Mouse (Mus musculus) lung, embryonic 16.5 days (tissue): ENCODE measurements around the gene Mrpl53. TPM values are rescaled to one million over a fixed set of nuclear protein-coding genes. Genes with fewer than 3 reads are reported as not detected.
A peak's percentile ranks its signal among the peaks of the same experiment; 100 is the strongest.

Source experiments
- ATAC-seq: fragments of 200-750 bp; cut with Nextera tagmentation; 2 replicates; pipeline ENCODE4 v1.8.0; 2017; ENCODE audit warnings: low read depth, mild to moderate bottlenecking, moderate library complexity
- H3K27ac ChIP-seq: fragments of 300-500 bp; sonication (generic); 2 replicates; pipeline ENCODE4 v1.5.1; 2014; ENCODE audit warnings: mild to moderate bottlenecking, control low read depth, low read length
- H3K27me3 ChIP-seq: fragments of 300-500 bp; sonication (generic); 2 replicates; pipeline ENCODE4 v1.6.1; 2014; ENCODE audit warnings: low read depth, low read length, mixed read lengths; ENCODE audit not compliant: control insufficient read depth, insufficient read depth
- H3K36me3 ChIP-seq: fragments of 300-500 bp; sonication (generic); 2 replicates; pipeline ENCODE4 v1.6.1; 2014; ENCODE audit warnings: low read length; ENCODE audit not compliant: control insufficient read depth, insufficient read depth
- H3K4me1 ChIP-seq: fragments of 300-500 bp; sonication (generic); replicated peaks from 2 replicates; pipeline ENCODE4 v1.6.1; 2014; ENCODE audit warnings: low read length, mixed read lengths; ENCODE audit not compliant: control insufficient read depth, insufficient read depth
- H3K4me2 ChIP-seq: fragments of 300-500 bp; sonication (generic); 2 replicates; pipeline ENCODE4 v1.6.1; 2014; ENCODE audit warnings: low read depth, low read length, control low read depth
- H3K4me3 ChIP-seq: fragments of 300-500 bp; sonication (generic); 2 replicates; pipeline ENCODE4 v1.5.1; 2014; ENCODE audit warnings: mild to moderate bottlenecking, low read length, control low read depth
- H3K9ac ChIP-seq: fragments of 300-500 bp; sonication (generic); 2 replicates; pipeline ENCODE4 v1.6.1; 2014; ENCODE audit warnings: low read length, control low read depth
- H3K9me3 ChIP-seq: fragments of 300-500 bp; sonication (generic); 2 replicates; pipeline ENCODE4 v1.6.1; 2016; ENCODE audit warnings: low read length; ENCODE audit not compliant: control insufficient read depth
- WGBS: fragments of 180-500 bp; shearing (Covaris S2); extraction: QIAGEN DNeasy Blood & Tissue Kit; methylation state at CpG from one replicate; pipeline ENCODE4 v1.1.7; 2014; 5-methylcytosine and 5-hydroxymethylcytosine counted together
- polyA plus RNA-seq: library from polyadenylated mRNA; unstranded; fragments of >200 nt; fragmentation: Nextera tagmentation; extraction: Ambion mirVana; gene quantifications from 2 replicates; pipeline ENCODE4 v1.2.1, GENCODE M21; 2015

Mrpl53 gene
- polyA plus RNA-seq, 1 experiment from 2014 or later, result 137 TPM

DNA sequence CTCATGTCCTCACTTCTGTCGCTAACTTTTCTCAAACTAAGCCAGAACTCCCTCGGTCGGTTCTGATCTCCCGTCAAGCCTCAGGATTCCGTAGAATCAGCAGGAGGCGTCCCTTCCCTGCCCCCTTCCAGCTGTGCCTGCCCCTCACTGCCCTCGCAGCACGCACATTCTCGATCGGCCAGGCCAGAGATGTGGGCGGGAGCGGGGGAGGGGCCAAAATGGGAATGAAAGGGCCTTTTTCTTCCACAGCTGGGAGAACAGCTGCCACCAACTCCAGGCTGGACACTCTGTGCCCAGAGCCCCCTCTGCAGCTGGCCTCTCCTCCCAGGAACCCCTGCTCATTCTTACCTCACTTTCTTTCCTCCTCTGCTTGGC lies 28.7 kb downstream of the Mrpl53 start:
- H3K27ac ChIP-seq, result peak overlapping the region; percentile 100
- H3K9me3 ChIP-seq, result no peaks in the 10 kb centered on the region
- H3K4me3 ChIP-seq, result peak overlapping the region; percentile 63
- peaks cover 39% of the 10 kb centered on the region for H3K4me1 ChIP-seq
- no peaks in the 10 kb centered on the region; the same call in 1 of the 2 replicates for H3K36me3 ChIP-seq
- no peaks in the 10 kb centered on the region for H3K27me3 ChIP-seq
- under 1% methylated on average over 12 of the region's 12 CpGs for WGBS
- H3K9ac ChIP-seq, result peak overlapping the region; percentile 89
- peak overlapping the region; percentile 85 for H3K4me2 ChIP-seq
- peak; percentile 89 for ATAC-seq

DNA sequence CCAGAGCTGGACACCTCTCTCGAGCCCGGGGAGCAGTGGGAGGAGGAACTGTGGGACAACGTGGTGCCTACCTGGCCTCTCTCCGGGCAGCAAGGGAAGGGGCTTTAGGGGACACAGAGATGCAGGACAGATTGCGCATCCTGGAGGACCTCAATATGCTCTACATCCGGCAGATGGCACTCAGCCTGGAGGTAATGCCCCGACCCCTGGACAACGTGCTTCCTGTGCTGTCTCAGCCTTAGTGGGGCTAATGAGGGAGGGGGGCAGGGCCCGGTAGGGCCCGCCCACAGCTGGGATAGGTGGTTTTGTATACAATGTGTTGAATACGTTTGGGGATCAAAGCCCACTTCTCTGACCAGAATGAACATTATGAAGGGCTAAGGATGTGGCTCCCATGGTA lies 29.2 kb downstream of the Mrpl53 start:
- WGBS, result under 1% methylated on average over 11 of the region's 11 CpGs
- Histone ChIP-seq H3K27ac (peak overlapping the region; percentile 100), H3K4me1 (peaks cover 39% of the 10 kb centered on the region), H3K9me3 (no peaks in the 10 kb centered on the region), H3K36me3 (no peaks in the 10 kb centered on the region; the same call in 1 of the 2 replicates), H3K4me3 (peak overlapping the region; percentile 63), H3K27me3 (no peaks in the 10 kb centered on the region), H3K9ac (peak overlapping the region; percentile 89), H3K4me2 (peak overlapping the region; percentile 85)
- peak; percentile 19; the same call in 1 of the 2 replicates for ATAC-seq

DNA sequence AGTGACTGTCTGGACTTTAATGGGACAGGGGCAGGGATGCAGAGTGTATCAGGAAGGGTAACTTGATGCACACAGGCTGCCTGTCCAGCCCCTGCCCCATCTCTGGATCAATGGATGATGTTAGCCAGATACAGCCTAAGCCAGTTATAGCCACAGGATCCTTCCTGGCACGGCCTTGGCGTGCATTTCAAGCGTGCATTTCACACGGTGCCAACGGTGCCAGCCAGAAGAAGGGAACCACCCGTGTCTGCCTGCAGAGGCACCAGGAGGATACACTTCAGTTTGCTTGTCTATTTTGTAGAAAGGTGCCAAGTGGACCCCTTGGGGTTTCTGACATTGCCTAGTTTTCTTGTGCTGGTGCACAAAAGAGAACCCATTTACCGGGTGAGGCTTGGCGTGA lies 31.2 kb downstream of the Mrpl53 start:
- no peaks in the 10 kb centered on the region for H3K27me3 ChIP-seq
- ATAC-seq, result no peak
- peaks cover 36% of the 10 kb centered on the region for H3K4me1 ChIP-seq
- H3K4me2 ChIP-seq, result no peak overlapping the region
- WGBS, result 89% methylated on average over 8 of the region's 8 CpGs
- no peaks in the 10 kb centered on the region; the same call in 1 of the 2 replicates for H3K36me3 ChIP-seq
- H3K9me3 ChIP-seq, result no peaks in the 10 kb centered on the region
- H3K9ac ChIP-seq, result no peak overlapping the region
- no peak overlapping the region for H3K4me3 ChIP-seq
- no peak overlapping the region for H3K27ac ChIP-seq

DNA sequence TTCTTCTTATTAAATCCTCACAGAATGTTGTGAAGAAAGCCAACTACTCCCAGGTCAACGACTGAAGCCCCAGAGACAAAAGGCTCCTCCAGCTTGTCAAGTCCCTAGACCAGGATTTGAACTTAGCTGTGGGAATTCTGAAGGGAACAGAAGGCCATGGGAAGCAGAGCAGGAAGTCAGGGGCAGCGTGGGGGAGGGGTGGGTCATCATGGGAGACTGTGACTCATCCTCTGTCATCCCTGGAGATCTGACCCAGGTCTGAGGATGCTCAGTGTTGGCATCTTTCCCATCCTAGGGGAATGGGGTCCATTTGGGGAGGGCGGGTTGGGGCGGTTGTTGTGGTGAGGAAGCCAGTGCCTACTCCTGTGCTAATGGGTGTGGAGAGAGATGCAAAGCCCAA lies 32.8 kb downstream of the Mrpl53 start:
- Histone ChIP-seq H3K36me3 (peaks cover 3% of the 10 kb centered on the region), H3K9me3 (no peaks in the 10 kb centered on the region), H3K4me3 (no peak overlapping the region; the same call in 1 of the 2 replicates), H3K9ac (peak overlapping the region; percentile 64), H3K4me2 (peak overlapping the region; percentile 51), H3K4me1 (peaks cover 25% of the 10 kb centered on the region), H3K27ac (no peak overlapping the region; the same call in 1 of the 2 replicates), H3K27me3 (no peaks in the 10 kb centered on the region)
- ATAC-seq, result no peak
- WGBS, result 41% methylated on average over 4 of the region's 4 CpGs

DNA sequence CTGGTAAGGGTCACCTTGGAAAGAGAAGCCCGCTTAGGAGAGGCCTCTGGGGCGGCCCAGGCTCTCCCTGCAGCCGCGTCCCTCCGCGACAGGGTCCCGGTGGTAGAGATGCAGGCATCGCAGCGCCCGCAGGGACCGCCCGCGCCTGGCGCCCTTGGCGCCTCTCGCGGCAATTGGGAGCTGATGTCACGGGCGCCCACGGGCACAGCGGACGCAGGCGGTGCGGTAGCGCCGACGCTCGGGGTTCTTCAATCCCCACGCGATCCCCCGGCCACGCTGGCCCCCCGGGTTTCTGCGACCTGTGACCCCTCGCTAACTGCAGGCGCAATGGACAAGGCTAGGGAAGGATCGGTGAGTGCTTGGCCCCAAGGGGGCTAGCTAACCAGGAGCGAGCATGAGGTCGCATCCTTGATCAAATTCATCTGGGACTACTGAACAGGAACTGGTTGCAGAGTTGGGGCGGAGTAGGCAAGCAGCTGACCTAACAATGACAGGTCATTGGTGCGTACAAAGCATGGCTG lies 33.4 kb downstream of the Mrpl53 start:
- 12% methylated on average over 41 of the region's 41 CpGs for WGBS
- peak overlapping the region; percentile 23 for H3K4me3 ChIP-seq
- no peaks in the 10 kb centered on the region for H3K27me3 ChIP-seq
- peaks cover 25% of the 10 kb centered on the region for H3K4me1 ChIP-seq
- ATAC-seq, result no peak
- H3K27ac ChIP-seq, result no peak overlapping the region
- H3K9me3 ChIP-seq, result no peaks in the 10 kb centered on the region
- H3K9ac ChIP-seq, result peak overlapping the region; percentile 64
- H3K36me3 ChIP-seq, result peaks cover 6% of the 10 kb centered on the region
- H3K4me2 ChIP-seq, result peak overlapping the region; percentile 51

DNA sequence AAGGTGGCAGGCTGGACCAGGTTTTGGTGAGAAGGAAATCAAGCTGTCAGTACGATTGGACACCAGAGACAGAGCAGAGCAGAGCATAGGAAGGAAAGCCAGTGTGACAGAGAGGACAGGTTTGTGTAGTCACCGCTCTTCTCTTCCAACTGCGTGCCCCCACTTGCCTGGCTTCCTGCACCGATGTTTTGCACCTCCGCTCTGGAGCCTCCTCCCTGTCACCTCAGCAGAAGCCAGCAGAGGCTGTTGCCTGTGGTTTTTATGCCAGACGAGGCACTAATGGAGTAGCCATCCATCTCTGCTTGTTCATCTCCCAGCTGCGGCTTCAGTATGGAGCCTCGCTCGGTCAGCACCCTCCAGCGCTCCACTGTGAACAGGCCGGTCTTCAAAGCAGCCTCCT lies 34.0 kb downstream of the Mrpl53 start:
- Histone ChIP-seq H3K27ac (no peak overlapping the region), H3K4me3 (no peak overlapping the region), H3K9ac (no peak overlapping the region), H3K4me2 (no peak overlapping the region), H3K36me3 (peaks cover 8% of the 10 kb centered on the region), H3K9me3 (no peaks in the 10 kb centered on the region), H3K27me3 (no peaks in the 10 kb centered on the region), H3K4me1 (peaks cover 22% of the 10 kb centered on the region)
- no peak for ATAC-seq
- 61% methylated on average over 11 of the region's 11 CpGs for WGBS

DNA sequence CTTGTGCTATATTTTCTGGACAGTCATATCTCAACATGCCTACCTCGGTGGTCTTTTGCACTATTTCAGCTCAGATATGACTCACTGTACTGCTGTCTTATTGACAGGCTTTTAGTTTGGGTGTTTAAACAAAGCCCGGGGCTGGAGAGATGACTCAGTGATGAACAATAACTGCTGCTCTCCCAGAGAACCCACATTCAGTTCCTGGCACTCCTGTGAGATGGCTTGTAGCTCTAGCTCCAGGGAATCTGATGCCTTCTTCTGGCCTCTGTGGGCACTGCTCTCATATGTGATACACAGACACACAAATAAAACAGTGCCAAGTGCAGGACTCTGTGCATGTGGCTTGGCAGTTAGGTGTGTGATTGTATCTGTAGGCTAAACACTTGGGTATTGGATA lies 36.4 kb downstream of the Mrpl53 start:
- Histone ChIP-seq H3K9me3 (no peaks in the 10 kb centered on the region), H3K4me2 (no peak overlapping the region), H3K27ac (no peak overlapping the region), H3K4me1 (peaks cover 9% of the 10 kb centered on the region), H3K27me3 (no peaks in the 10 kb centered on the region), H3K9ac (no peak overlapping the region), H3K4me3 (no peak overlapping the region), H3K36me3 (peaks cover 14% of the 10 kb centered on the region)
- 64% methylated on average over 2 of the region's 2 CpGs for WGBS
- ATAC-seq, result no peak

DNA sequence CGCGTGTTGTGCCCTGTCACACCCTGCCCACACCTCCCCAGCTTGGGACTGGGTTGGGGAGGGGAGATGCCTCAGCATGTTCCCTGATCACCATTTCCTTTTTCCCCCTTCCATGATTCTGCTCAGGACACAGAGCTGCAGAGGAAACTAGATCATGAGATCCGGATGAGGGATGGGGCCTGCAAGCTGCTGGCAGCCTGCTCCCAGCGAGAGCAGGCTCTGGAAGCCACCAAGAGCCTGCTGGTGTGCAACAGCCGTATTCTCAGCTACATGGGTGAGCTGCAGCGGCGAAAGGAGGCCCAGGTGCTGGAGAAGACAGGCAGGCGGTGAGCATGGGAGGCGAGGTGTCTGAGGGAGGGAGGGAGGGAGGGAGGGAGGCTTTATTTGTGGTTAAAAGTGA lies 37.0 kb downstream of the Mrpl53 start:
- H3K4me3 ChIP-seq, result no peak overlapping the region
- 53% methylated on average over 9 of the region's 9 CpGs for WGBS
- H3K4me2 ChIP-seq, result no peak overlapping the region
- peaks cover 14% of the 10 kb centered on the region for H3K36me3 ChIP-seq
- no peak overlapping the region for H3K27ac ChIP-seq
- H3K4me1 ChIP-seq, result peaks cover 9% of the 10 kb centered on the region
- H3K9ac ChIP-seq, result no peak overlapping the region
- no peak for ATAC-seq
- no peaks in the 10 kb centered on the region for H3K9me3 ChIP-seq
- H3K27me3 ChIP-seq, result no peaks in the 10 kb centered on the region

GRCm38 (mm10) chr6:83147280-83147679 lies 38.4 kb downstream of the Mrpl53 start:
- Histone ChIP-seq H3K27me3 (no peaks in the 10 kb centered on the region), H3K4me1 (peaks cover 3% of the 10 kb centered on the region), H3K4me3 (no peak overlapping the region), H3K9ac (no peak overlapping the region), H3K4me2 (no peak overlapping the region), H3K27ac (no peak overlapping the region), H3K9me3 (no peaks in the 10 kb centered on the region), H3K36me3 (peaks cover 16% of the 10 kb centered on the region)
- ATAC-seq, result no peak
- 49% methylated on average over 7 of the region's 7 CpGs for WGBS

- ATAC-seq, result no peak
- Histone ChIP-seq H3K4me1 (peaks cover 8% of the 10 kb centered on the region), H3K27ac (no peak overlapping the region), H3K4me3 (no peak overlapping the region), H3K9ac (no peak overlapping the region), H3K4me2 (no peak overlapping the region), H3K27me3 (no peaks in the 10 kb centered on the region), H3K9me3 (no peaks in the 10 kb centered on the region), H3K36me3 (peaks cover 16% of the 10 kb centered on the region; the same call in 1 of the 2 replicates)
- 34% methylated on average over 8 of the region's 8 CpGs for WGBS
These were observed 42.9 kb downstream of the Mrpl53 start for GRCm38 (mm10) chr6:83151721-83152120.
